Mouse (Mus musculus) lung, postnatal 0 days (tissue): ENCODE measurements around the gene Vill. TPM values are rescaled to one million over a fixed set of nuclear protein-coding genes. Genes with fewer than 3 reads are reported as not detected.
A peak's percentile ranks its signal among the peaks of the same experiment; 100 is the strongest.

Experiments
- ATAC-seq: fragments of 200-750 bp; cut with Nextera tagmentation; 2 replicates; pipeline ENCODE4 v1.8.0; 2017; ENCODE audit warnings: moderate library complexity
- DNase-seq: peaks from one replicate; pipeline ENCODE4 v3.0.0-alpha.2; 2016; ENCODE audit warnings: low spot score
- H3K27ac ChIP-seq: fragments of 300-500 bp; sonication (generic); 2 replicates; pipeline ENCODE4 v1.5.1; 2014; ENCODE audit warnings: antibody characterized with exemption, mild to moderate bottlenecking, low read length, mixed read lengths
- H3K27me3 ChIP-seq: fragments of 300-500 bp; sonication (generic); replicated peaks from 2 replicates; pipeline ENCODE4 v1.6.1; 2014; ENCODE audit warnings: low read length, mixed read lengths; ENCODE audit not compliant: insufficient read depth
- H3K36me3 ChIP-seq: fragments of 300-500 bp; sonication (generic); 2 replicates; pipeline ENCODE4 v1.6.1; 2014; ENCODE audit warnings: low read length, mixed read lengths; ENCODE audit not compliant: insufficient read depth
- H3K4me1 ChIP-seq: fragments of 300-500 bp; sonication (generic); 2 replicates; pipeline ENCODE4 v1.6.1; 2014; ENCODE audit warnings: antibody characterized with exemption, low read depth, low read length, mixed read lengths; ENCODE audit not compliant: insufficient read depth
- H3K4me2 ChIP-seq: fragments of 300-500 bp; sonication (generic); replicated peaks from 2 replicates; pipeline ENCODE4 v1.6.1; 2014; ENCODE audit warnings: low read depth, mild to moderate bottlenecking, low read length, moderate library complexity, mixed read lengths
- H3K4me3 ChIP-seq: fragments of 300-500 bp; sonication (generic); 2 replicates; pipeline ENCODE4 v1.5.1; 2014; ENCODE audit warnings: low read depth, low read length
- H3K9ac ChIP-seq: fragments of 300-500 bp; sonication (generic); replicated peaks from 2 replicates; pipeline ENCODE4 v1.6.1; 2014; ENCODE audit warnings: low read depth, mild to moderate bottlenecking
- H3K9me3 ChIP-seq: fragments of 300-500 bp; sonication (generic); 2 replicates; pipeline ENCODE4 v1.6.1; 2016; ENCODE audit warnings: low read length, mixed read lengths
- CTCF ChIP-seq: IDR thresholded peaks from 2 replicates; pipeline ENCODE4 v1.5.1; 2016; ENCODE audit warnings: antibody characterized with exemption, mild to moderate bottlenecking
- EP300 ChIP-seq: IDR thresholded peaks from 2 replicates; pipeline ENCODE4 v1.6.1; 2016; ENCODE audit warnings: antibody characterized with exemption, mild to moderate bottlenecking, control low read depth
- WGBS: fragments of 180-500 bp; shearing (Covaris S2); extraction: QIAGEN DNeasy Blood & Tissue Kit; methylation state at CpG from one replicate; pipeline ENCODE4 v1.1.7; 2014; 5-methylcytosine and 5-hydroxymethylcytosine counted together
- polyA plus RNA-seq: library from polyadenylated mRNA; unstranded; fragments of >200 nt; fragmentation: Nextera tagmentation; extraction: Ambion mirVana; gene quantifications from 2 replicates; pipeline ENCODE4 v1.2.1, GENCODE M21; 2015

Vill gene
- polyA plus RNA-seq, 1 experiment from 2014 or later, result 16.6 TPM

DNA sequence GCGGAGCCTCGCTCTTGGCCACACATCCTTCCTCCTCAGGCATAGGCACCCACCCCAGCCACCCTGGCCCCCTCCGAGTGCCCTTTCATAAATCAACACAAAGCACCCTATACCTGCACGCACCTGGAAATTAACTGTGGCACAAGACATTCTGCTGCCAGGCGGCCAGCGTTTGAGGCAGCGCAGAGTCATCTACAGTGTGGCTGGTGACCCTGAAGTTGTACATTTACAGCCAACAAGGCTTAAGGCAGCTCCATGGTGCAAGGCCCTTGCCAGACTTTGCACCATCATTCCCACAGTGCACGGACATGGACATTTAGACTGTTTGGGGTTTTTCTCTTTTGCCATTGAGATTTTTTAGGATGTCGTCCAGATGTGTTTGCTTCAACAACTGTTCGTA lies 8.1 kb downstream of the Vill start:
- H3K4me1 ChIP-seq, result no peaks in the 10 kb centered on the region; the same call in 1 of the 2 replicates
- H3K36me3 ChIP-seq, result no peaks in the 10 kb centered on the region
- WGBS, result 93% methylated on average over 10 of the region's 10 CpGs
- H3K9ac ChIP-seq, result no peak overlapping the region
- ATAC-seq (no peak), DNase-seq (no peak)
- no peaks in the 10 kb centered on the region for H3K27me3 ChIP-seq
- TF ChIP-seq EP300 (no peak), CTCF (no peak)
- H3K9me3 ChIP-seq, result no peaks in the 10 kb centered on the region
- H3K27ac ChIP-seq, result no peak overlapping the region
- no peak overlapping the region for H3K4me2 ChIP-seq
- no peak overlapping the region for H3K4me3 ChIP-seq

DNA sequence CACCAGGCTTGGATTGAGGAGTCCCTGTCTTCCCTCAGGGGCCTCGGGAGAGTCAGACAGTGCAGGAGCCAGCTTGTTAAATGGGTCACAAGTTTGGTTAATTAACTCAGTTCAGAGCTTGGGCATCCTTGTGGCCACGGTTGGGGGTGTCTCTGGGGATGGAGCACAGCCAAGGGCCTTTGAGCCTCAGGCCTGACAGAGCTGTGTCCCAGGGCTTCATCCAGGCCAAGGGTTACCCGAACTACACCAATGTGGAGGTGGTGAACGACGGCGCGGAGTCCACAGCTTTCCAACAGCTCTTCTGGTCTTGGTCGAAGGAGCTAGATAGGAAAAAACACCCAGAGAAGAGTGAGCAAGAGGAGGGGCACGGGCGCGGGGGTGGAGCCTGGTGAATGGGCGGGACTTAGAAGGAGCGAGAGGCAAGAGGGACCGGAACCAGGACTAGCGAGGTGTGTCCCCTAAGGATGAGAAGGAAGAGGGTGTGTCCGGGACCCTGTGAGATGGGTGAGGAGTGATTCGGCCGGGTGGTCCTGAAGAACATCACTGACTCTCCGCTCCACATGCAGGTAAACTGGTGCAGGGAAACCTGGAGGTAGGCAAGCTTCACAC lies 10.6 kb downstream of the Vill start:
- WGBS, result 33% methylated on average over 19 of the region's 19 CpGs
- peak; percentile 35 for DNase-seq

DNA sequence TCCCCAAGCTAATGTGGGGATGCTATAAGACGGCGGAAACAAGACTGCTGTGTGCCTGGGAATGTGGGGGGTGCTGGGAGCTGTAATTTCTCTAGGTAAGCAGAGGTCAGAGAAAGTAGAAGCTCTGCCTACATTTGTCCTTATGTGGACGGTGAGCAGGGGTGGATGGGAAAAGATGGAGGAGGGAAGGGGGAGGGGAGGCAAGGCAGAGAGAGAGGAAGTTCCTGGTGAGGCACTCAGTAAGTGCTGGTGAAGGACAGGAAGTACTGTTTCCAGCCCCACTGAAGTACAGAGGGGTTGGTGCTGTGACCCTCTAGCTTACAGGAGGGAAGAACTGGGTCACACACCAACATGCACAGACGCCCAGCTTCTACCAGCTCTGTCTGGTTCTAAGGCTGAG lies 11.7 kb downstream of the Vill start:
- Histone ChIP-seq H3K27ac (no peak overlapping the region), H3K4me1 (no peaks in the 10 kb centered on the region; the same call in 1 of the 2 replicates), H3K4me2 (no peak overlapping the region), H3K9ac (no peak overlapping the region), H3K9me3 (no peaks in the 10 kb centered on the region), H3K4me3 (no peak overlapping the region), H3K36me3 (no peaks in the 10 kb centered on the region), H3K27me3 (no peaks in the 10 kb centered on the region)
- DNase-seq (peak; percentile 45), ATAC-seq (no peak)
- 58% methylated on average over 4 of the region's 4 CpGs for WGBS
- TF ChIP-seq EP300 (no peak), CTCF (no peak)

More for the DNA sequence above, 10.6 kb downstream of the Vill start:
- H3K9ac ChIP-seq, result no peak overlapping the region
- H3K4me2 ChIP-seq, result no peak overlapping the region
- TF ChIP-seq EP300, result no peak
- no peak for TF ChIP-seq CTCF
- H3K9me3 ChIP-seq, result no peaks in the 10 kb centered on the region
- no peaks in the 10 kb centered on the region; the same call in 1 of the 2 replicates for H3K4me1 ChIP-seq
- no peaks in the 10 kb centered on the region for H3K36me3 ChIP-seq
- peak; percentile 20; the same call in 1 of the 2 replicates for ATAC-seq
- no peaks in the 10 kb centered on the region for H3K27me3 ChIP-seq
- H3K4me3 ChIP-seq, result no peak overlapping the region
- H3K27ac ChIP-seq, result no peak overlapping the region

DNA sequence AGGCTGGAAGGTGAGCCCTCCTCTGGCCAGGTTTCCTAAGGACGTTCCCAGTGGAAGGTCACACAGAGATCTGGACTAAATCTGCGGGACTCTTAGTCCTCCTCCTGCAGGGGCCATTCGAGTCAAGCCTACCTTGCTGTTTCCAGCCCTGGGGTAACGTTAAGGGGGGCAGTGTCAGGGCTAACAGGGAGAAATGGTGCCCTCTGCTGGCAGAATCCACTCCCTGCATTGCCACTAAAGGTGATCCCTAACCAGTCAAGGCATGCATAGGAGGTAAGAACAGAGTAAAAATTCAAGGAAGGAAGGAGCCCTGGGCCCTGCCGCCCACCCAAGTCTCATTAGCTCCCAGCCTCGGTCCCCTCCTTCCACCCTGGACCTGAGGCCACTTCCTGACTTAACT lies 15.0 kb downstream of the Vill start:
- no peak overlapping the region for H3K27ac ChIP-seq
- H3K27me3 ChIP-seq, result no peaks in the 10 kb centered on the region
- TF ChIP-seq CTCF (peak; percentile 94), EP300 (no peak)
- H3K4me3 ChIP-seq, result no peak overlapping the region
- DNase-seq (peak; percentile 82), ATAC-seq (peak; percentile 70)
- H3K9ac ChIP-seq, result no peak overlapping the region
- no peaks in the 10 kb centered on the region for H3K36me3 ChIP-seq
- H3K4me1 ChIP-seq, result no peaks in the 10 kb centered on the region; the same call in 1 of the 2 replicates
- no peak overlapping the region for H3K4me2 ChIP-seq
- no peaks in the 10 kb centered on the region for H3K9me3 ChIP-seq
- WGBS, result 5% methylated on average over 6 of the region's 6 CpGs

DNA sequence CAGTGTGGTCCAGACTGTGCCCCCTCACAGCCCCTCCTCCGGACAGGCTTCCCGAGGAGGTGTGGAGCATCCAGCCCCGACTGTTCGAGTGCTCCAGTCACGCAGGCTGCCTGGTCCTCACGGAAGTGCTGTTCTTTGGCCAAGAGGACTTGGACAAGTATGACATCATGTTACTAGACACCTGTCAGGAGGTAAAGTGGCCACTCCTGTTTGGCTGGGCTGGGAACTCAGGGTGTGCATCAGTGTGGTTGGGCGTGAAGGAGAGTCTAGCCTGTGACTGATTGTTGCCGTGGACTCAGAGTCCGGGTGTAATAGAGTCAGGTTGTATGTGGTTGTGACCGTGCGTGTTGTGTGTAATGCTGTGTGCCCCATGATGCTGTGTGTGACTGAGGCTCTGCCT lies 15.7 kb downstream of the Vill start:
- Histone ChIP-seq H3K4me2 (no peak overlapping the region), H3K9ac (no peak overlapping the region), H3K4me3 (no peak overlapping the region), H3K27me3 (no peaks in the 10 kb centered on the region), H3K36me3 (no peaks in the 10 kb centered on the region), H3K9me3 (no peaks in the 10 kb centered on the region), H3K4me1 (no peaks in the 10 kb centered on the region; the same call in 1 of the 2 replicates), H3K27ac (no peak overlapping the region)
- ATAC-seq (peak; percentile 79), DNase-seq (peak; percentile 89)
- 66% methylated on average over 11 of the region's 11 CpGs for WGBS
- no peak for TF ChIP-seq CTCF

DNA sequence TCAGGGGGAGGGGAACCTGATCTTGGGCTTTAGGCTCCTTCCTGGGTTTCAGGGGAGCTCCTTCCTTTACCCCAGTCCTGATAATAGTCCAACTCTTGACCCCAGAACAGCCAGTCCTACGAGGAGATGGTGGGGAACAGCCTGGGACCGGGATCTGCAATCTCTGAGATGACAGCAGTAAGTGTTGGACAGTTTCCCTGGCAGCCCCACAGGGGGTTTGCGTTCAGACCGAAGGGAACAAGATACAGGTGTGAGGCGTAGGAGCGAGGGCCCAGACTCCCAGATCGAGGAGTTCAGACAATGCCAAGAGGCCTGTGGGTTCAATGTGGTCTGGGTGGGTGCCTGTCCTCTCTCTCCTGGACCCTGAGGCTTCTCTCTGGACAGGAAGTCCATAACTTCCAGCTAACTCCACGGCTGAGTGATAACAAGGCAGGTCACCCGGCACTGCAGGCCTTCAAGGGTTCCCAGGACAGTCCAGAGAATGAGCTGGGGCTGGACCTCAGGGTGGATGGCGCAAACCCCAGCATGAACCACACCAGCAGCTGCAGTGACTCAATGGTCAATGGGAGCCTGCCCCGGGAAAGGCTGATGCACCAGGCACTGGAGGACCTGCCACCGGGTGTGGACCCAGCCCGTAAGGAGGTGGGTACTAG lies 17.7 kb downstream of the Vill start:
- Histone ChIP-seq H3K36me3 (no peaks in the 10 kb centered on the region), H3K9me3 (no peaks in the 10 kb centered on the region), H3K4me2 (no peak overlapping the region), H3K27ac (no peak overlapping the region), H3K4me3 (no peak overlapping the region), H3K9ac (no peak overlapping the region), H3K4me1 (no peaks in the 10 kb centered on the region; the same call in 1 of the 2 replicates), H3K27me3 (no peaks in the 10 kb centered on the region)
- 78% methylated on average over 13 of the region's 13 CpGs for WGBS
- TF ChIP-seq EP300, result no peak
- no peak for TF ChIP-seq CTCF
- ATAC-seq, result no peak
- no peak for DNase-seq
